Mouse (Mus musculus): ENCODE data around the gene Vsig1. TPM values are rescaled to one million over a fixed set of nuclear protein-coding genes. Genes with fewer than 3 reads are reported as not detected.

The Vsig1 gene
- not detected for total RNA-seq (2021)

DNA sequence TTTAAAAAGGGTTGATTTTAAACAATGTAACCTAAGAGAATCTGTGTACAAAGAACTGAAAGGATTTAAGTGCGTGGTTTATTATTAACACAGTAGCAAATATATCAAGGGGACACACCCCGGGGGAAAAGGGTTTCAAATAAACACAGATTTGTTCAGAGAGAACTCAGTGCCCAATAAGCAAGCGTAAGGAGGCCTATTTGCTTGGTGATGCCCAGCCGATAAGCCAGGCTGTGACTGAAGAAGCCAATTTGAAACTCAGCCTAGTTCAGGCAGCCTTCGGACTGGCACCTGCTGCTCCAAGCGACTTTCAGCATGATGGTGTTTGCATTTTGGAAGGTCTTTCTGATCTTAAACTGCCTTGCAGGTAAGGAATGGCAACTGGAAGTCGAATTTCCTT lies at the start of gene Vsig1:
Gene Vsig1, plus strand, starts transcription at position 249 of the 400 bp plus-strand sequence.
- no peak for DNase-seq

DNA sequence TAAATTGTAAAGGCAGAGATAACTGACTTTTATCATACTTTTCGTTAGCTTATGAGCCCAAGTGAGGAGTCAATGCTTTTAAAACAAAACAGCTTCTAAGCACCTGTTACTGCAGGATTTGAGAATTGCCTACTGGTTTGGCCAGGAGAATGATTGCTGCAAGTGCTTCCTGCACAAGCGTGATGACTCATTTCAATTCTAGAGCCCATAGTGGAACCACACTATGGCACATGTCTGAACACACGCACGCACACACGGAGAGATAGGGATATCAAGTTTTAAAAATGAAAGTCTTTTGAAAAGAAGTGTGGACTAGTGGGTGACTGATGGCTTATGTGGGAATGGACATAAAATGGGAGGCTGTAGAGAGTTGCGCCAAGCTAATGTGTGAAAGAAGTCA lies 44.6 kb upstream of the Vsig1 start:
- no peak for DNase-seq

DNA sequence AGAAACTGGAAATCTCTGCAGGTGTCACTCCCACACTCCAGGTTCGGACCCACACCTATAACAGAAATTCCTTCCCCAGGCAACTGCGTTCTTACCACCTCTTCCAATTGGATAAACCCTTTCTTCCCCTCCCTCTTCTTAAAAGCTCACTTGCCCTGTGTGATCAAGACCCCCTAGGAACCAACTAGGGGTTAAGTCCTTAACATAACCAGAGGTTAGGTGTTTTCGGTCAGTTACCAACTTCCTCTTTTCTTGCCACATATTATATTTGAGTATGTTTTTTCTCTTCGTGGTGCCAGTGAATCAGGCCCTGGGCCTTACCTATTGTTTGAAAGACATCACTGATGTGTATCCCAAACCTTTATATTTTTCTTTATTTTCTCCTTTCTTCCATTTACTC lies 44.0 kb upstream of the Vsig1 start:
- DNase-seq: no peak

DNA sequence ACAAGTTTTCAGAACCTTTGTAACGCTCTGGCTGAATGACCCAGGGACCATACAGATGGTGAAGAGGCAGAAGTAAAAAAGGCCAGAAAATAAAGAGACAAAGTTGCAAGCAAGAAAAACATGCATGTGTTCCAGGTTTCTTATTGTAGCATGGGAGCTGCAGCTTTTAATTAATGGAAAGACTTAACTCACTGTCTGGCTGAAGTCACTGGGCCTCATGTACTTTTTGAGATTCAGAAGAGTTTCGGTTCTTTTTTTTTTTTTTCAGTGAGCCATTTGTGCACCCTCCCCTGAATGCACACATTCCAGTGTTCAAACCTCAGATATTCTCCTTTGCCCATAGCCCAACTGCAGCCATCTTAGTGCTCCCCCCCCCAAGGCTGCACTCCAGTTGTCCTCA lies 20.2 kb upstream of the Vsig1 start:
- no peak for DNase-seq

DNA sequence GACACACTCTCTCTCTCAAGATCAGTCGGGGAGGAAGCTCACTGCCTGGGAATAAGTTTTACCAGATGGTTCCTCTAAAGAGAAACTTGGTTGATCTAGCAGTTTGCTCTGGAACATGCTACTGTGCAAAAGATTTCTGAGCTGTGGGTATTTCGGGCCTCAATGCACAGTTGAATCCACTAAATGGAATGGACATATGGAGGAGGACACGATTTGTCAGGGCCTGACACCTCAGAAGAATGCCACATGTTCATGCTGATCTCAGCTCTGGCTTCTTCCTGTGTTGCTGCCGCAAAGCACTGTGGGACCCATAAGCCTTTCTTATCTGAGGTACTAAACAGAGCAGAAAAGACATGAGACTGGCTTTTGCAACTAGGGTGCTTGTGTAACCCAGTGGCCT lies 15.6 kb upstream of the Vsig1 start:
- no peak for DNase-seq

DNA sequence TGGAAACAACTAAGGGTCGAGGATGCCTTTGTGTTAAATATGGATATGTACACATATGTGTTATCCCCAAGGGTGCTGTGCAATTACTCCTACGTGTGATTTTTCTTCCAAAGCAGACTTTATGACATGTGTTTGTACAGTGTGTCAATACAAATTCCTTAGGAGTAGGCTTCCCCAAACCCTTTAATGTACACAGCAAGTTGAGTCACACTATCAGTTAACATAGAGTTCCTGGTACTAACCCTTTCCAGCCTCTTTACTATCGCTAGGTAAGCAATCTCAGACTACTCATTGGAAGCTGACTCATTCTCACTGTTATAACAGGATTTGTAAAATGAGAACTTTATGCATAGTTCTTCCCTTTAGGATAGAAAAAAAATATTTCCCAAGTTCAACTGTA lies 3.9 kb upstream of the Vsig1 start:
- DNase-seq: no peak

DNA sequence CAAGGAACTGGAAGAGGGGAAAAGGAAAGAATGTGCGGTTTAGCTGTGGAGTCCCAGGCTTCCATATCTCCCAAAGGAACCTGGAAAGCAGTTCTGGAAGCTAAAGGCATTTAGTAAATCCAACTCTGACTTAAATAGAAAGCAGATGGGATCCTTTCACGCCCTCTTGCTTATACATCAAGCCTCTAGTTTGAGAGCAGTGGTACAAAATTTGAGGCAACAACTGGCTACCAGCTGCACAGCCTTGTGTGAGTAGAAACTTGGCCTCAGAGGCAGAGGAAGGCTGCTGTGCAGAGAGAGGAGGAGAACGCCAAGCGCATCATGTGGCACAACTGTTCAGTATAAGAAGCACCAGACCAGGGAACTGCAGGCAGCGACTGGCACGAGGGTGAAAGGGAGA lies 13.9 kb downstream of the Vsig1 start:
- DNase-seq: no peak

DNA sequence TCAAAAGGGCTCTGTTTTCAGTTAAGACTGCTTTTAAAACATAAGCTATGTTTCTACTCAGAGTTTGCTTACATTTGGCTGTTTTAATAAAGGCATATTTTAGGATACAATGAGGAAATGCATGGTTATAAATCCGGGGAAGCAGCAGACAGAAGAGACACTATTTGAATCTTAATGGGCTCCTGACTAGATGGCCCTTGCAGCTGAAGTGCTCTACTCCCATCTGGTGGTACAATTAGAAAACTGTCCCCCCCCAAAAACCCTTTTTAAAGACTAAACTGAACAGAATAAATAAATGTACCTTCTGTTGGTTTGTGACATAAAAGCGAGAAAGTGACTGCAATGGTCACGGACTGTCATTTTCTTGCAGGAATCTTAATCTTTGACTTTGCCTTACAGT lies 24.7 kb downstream of the Vsig1 start:
- DNase-seq: no peak

DNA sequence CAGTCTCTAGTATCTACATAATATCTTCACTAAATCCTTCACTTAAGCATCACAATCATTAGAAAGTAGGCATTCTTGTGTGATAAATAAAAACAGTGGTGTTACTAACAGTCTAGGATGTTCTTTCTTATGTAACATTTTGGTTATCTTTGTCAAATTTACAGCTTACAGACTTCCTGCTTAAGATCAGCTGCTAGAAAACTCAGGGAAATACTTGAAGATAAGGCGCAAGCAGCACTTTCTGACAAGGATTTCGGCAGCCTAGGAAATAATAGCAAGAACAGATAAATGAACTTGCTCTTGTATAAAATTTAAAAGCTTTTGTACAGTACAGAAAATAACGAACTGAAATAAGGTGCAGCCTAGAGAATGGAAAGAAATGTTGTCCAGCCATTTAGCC lies 25.9 kb downstream of the Vsig1 start:
- DNase-seq: no peak

DNA sequence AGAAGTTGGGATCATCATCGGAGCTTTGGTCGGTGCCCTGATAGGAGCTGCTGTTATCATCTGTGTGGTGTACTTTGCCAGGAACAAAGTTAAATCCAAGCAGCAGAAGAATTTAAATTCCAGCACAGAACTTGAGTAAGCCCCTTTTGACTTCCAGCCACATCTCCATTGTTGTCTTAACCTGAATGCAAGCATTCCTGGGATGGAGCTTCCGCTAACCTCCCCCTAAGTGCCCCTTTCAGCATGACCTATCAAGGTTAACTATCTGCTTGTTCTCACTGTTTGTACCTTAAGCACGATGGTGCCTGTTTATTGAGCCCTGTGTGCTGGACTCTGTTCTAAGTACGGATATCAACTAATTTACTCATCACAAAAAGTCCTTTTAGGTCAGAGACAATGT lies 28.9 kb downstream of the Vsig1 start:
- no peak for DNase-seq

DNA sequence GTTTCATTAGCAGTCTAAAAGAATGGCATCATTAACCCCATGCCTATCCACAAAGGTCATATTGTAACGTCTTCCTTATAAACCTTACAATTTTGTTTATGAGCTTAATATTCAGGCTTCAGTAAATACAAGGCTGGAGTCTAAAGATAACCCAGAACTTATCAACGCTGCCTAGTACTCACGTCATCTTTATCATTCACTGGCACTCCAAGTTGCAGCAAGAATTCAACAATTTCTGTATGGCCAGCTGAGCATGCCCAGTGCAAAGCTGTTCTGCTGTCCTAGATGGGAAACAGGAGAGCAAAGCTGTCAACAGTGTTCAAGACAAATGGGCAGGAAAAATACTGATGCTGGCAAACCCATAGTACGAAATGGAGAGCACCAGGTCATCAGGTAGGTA lies 46.2 kb downstream of the Vsig1 start:
- no peak for DNase-seq

DNA sequence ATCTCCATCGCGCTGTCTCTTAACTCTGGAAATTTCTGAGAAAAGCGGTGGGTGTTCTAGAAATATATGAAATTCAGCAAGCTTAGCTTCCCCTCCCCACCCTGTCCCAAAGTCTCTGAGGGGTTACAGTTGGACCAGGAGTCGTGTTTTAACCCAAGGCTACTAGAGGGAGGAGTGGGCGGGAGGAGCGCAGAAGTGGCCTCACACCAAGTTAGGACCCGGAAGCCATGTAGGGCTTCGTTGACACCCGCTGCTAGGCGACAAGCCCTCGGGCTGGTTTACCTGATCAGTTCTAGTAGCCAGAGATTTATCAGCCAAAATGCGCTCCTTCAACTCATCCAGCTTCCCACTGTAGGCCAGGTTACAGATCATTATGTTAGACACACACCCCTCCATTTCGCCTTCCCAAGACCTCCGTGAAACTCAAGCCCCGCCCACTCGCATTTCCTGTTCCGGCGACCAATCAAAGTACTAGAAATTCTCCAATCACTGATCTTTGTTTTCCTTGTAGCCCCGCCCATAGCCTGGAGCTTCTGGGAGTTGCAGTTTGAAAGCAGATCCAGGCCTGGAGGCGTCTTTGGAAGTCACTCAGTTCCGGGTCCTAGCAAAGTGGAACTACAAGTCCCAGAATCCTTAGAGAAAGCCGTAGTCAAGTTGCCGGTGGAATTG lies 49.0 kb downstream of the Vsig1 start, which contains the start of the genes Psmd10 and Atg4a:
Gene Psmd10, minus strand, starts transcription at position 457 of the 669 bp plus-strand sequence.
Gene Atg4a, plus strand, starts transcription at position 636 of the 669 bp plus-strand sequence.
- DNase-seq: peak; percentile 91

DNA sequence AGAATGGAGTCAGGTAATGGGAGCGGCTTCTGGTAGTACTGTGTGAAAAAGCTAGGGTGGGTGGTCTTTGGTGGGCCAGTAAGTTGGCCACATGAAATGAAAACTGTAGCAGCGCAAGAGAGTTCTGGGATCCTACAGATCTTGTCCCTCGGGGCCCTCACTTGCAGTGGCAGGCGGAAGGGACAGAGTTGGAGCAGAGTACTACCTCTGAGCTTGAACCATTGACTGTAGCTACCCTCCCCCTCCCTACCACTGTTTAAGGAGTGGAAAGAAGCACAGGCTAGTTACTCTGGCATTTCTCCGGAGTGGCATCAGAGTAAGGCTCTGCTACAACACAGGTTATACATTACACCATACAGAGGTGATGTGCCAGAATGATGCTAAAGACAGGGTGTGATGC lies 49.6 kb downstream of the Vsig1 start:
- DNase-seq: no peak

DNA sequence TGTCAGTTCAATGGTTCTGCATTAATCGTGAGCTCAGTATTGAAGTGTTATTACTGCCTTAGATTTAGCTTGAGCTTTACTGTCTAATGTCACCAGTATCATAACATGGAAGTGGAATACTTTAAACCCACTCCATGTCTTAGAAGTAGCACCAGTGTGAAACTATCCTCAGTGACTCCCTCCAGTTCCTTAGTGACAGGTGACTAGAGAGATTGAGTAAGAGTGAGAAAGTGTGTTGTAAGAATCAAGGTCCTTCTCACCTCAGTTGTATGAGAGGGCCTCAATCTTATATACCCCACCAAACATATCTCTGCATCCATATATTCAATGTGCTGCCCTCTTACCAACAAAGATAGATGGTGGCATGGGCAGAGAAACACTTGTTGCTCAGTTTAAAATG lies 71.5 kb downstream of the Vsig1 start:
- no peak for DNase-seq

DNA sequence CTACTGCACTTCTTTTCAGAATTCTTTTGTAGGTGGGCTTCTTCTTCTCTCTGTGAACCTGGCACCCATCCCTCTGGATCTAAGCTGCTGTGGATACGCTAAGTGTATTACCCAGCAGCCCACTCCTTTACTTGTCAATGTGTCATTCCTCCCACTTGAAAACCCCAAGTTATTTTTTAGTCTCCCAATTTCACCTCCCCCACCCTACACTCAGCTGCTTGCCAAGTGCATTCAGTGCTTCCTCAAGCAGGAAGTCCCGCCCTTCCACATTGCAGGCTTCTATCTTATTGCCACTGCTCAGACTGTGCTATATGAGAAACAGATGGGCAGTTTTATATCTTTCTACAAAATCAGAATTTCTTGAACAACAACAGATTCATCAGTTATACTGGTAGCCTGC lies 72.1 kb downstream of the Vsig1 start:
- peak; percentile 38 for DNase-seq

DNA sequence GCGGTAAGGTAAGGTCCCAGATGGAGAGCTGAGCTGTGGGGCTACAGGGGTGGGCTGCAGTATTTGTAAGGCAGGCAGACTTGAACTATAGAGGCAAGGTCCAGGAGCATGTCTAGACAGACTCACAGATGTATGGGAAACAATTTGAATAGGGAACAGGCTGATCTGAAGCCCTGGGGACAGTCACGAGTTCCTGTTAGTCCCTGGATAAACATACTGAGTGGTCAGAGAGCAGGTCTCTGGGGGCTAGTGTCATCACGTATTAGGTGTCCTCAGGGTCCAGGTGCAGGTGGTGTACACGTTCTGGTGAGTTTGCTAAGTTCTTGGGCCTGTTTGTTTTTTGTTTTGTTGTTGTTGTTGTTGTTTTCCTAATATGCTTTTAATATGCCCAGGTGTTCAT lies 72.8 kb downstream of the Vsig1 start:
- no peak for DNase-seq

DNA sequence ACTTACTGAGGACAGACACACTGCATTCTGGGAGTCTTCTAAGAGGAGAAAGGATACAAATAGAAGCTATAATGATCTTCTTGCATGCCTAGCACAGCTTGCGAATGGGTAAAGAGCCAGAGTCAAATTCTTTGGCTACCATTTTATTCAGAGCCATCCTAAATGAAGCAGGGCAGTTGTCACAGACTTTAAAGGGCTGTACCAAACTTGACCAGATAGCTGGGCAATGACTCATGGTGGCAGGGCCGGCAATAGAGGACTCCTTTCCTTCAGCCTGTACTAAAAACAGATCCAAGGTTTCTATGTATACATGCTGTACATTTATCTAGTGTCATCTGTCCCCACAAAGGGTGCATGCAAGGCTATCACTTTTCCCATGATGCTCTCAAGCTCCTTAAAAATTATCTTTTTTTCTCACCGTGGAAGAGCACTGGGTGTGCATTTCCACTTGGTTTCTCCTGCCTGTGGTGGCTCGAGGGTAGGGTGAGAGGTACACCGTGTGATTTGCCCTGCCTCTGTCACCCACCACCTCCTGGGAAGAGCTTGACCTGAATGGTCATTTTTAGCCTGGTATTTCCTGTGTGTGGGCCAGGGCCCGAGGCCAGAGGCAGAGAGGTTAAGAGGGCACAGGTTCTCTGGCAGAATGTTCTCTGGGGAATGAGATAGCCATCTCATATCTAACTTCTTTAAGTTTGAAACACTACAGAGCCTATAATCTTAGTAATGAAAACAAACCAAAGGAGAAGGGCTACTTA lies 76.0 kb downstream of the Vsig1 start:
- no peak for DNase-seq

DNA sequence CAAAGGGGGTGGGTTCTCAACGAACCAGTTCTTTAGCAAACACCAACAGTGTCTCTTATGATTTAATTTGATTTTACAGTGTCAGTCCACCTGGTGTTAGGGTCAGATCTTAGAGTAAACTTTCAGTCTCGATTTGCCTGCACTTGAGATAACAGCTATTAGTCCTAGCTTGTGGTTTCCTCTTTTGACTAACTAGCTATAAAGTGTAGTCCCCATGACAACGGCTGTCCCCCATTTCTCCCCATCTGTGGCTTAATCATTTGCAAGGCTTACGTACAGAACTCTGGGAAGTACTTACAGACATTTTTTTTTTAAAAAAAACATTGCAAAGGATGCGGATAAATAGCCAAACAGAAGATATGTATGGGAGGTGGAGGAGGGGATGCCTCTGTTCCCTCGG lies 77.4 kb downstream of the Vsig1 start:
- DNase-seq: no peak

DNA sequence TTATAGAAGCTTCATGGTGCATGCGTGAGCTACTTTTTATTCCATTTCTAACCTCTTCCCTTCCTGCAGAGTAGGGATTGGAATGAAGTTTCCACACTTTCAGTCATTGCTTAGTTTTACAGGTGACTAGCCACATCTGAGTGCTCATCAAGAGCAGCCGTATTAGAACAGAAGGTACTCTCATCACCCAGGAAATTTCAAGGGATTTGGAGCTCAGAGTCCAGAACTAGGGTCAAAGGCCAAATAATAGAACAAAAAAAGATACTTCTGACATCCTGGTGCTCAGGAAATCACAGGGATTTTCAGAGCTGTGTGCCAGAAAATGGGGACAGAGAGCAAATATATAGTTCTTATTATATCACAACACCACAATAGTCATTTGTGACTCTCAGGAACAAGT lies 77.8 kb downstream of the Vsig1 start:
- DNase-seq: no peak

Other genes starting within 250 kb of the Vsig1 start
- gene Mid2, start 243.0 kb upstream of the Vsig1 start, total RNA-seq (2021): 10 to 100 TPM; 28.4 to 31.0 TPM
- gene Tex13b, start 94.2 kb upstream of the Vsig1 start, total RNA-seq (2021): not detected
- 10 to 100 TPM; 17.7 to 21.5 TPM for gene Psmd10, start 49.1 kb downstream of the Vsig1 start, total RNA-seq (2021)
- 10 to 100 TPM; 10.1 to 12.5 TPM for gene Atg4a, start 49.3 kb downstream of the Vsig1 start, total RNA-seq (2021)